Mouse (Mus musculus): ENCODE measurements at regions not wholly inside any gene's neighbourhood (a gene's known extent, or its start where the extent isn't known, plus 50 kb on each side); places are given as distances from the start of the nearest gene placed in this dataset.
"Not testable (repeated sequence)": the region's sequence is repeated elsewhere in the genome, so short reads cannot be mapped to it uniquely, and the experiment has no call there.

DNA sequence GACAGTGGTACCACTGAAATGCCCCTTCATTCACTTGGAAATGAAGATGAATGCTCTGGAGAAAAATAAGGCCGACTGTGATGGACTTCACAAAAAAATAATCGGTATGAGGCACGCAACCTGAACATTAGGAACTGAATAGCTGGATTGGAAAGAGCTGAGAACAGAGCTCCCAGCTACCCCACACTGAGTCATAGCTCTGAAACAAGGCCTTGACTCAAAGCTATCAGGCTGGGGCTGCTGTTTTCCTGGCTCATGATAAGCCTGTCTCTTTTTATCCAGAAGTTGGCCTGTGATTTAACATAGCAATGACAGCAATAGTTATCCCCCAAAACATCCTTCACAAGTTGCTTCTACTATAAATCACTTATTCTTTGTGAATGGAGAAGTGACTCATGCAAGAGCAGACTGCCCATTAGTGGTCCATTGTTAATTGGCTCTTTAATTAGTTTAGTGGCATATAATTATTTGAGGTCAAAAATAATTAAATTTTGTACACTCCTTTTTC lies 306.9 kb upstream of the Hand2 start:
- Histone ChIP-seq H3K36me3 (replicated peaks; ENCODE audit: control insufficient read depth, insufficient read depth, low read depth) (no peaks in the 10 kb centered on the region), H3K4me3 (ENCODE audit: insufficient read depth in 1 of 2, low read depth in 2 of 2, low read length in 2 of 2) (no peak overlapping the region), H3K9ac (replicated peaks) (no peak overlapping the region), H3K4me2 (ENCODE audit: low read depth) (no peak overlapping the region), H3K4me1 (replicated peaks; ENCODE audit: control insufficient read depth in 2 of 2, insufficient read depth in 2 of 2, low read length in 1 of 2) (no peaks in the 10 kb centered on the region), H3K27ac (no peak overlapping the region), H3K27me3 (ENCODE audit: control insufficient read depth, insufficient read depth, low read length) (no peaks in the 10 kb centered on the region), H3K9me3 (ENCODE audit: control insufficient read depth, low read length) (no peaks in the 10 kb centered on the region)
- ATAC-seq (ENCODE audit: insufficient read depth), result no peak
- no peak for DNase-seq (ENCODE audit: low read depth in 3 of 3, low spot score in 3 of 3)
- TF ChIP-seq EP300 (IDR thresholded peaks at IDR 0.05; ENCODE audit: low read depth) (no peak), CTCF (IDR thresholded peaks at IDR 0.05; ENCODE audit: low read depth) (no peak)
- 42% methylated on average over 3 of the region's 3 CpGs for WGBS (ENCODE audit: insufficient replicate concordance)

DNA sequence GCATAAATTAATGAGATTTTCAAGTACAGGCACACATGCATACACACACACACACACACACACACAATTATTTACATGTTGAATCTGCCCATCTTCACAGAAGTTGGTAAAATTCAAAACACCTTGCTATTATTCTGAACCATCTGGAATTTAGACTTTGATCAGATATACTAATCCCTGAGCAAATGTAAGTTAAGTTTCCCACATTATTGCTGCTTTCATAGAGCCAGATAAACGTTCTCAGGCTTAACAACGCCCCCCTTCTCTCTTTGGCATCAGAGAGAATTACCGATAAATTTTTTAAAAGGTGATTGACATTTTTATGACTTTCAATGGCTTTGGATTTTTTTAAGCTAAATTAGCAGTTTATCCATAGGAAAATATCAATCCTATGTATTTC lies 304.5 kb upstream of the Hand2 start:
- Histone ChIP-seq H3K27ac (no peak overlapping the region), H3K4me2 (ENCODE audit: low read depth) (no peak overlapping the region), H3K9ac (replicated peaks) (no peak overlapping the region), H3K27me3 (ENCODE audit: control insufficient read depth, insufficient read depth, low read length) (no peaks in the 10 kb centered on the region), H3K36me3 (replicated peaks; ENCODE audit: control insufficient read depth, insufficient read depth, low read depth) (no peaks in the 10 kb centered on the region), H3K4me1 (replicated peaks; ENCODE audit: control insufficient read depth in 2 of 2, insufficient read depth in 2 of 2, low read length in 1 of 2) (no peaks in the 10 kb centered on the region), H3K9me3 (ENCODE audit: control insufficient read depth, low read length) (no peaks in the 10 kb centered on the region), H3K4me3 (ENCODE audit: insufficient read depth in 1 of 2, low read depth in 2 of 2, low read length in 2 of 2) (no peak overlapping the region)
- ATAC-seq (ENCODE audit: insufficient read depth), result no peak
- TF ChIP-seq CTCF (IDR thresholded peaks at IDR 0.05; ENCODE audit: low read depth) (no peak), EP300 (IDR thresholded peaks at IDR 0.05; ENCODE audit: low read depth) (no peak)
- WGBS (ENCODE audit: insufficient replicate concordance), result 57% methylated on average over 3 of the region's 3 CpGs
- DNase-seq (ENCODE audit: low read depth in 3 of 3, low spot score in 3 of 3), result no peak

- not testable (repeated sequence) for H3K27ac ChIP-seq; ATAC-seq (ENCODE audit: insufficient read depth); H3K36me3 ChIP-seq (replicated peaks; ENCODE audit: control insufficient read depth, insufficient read depth, low read depth); H3K9me3 ChIP-seq (ENCODE audit: control insufficient read depth, low read length); H3K4me3 ChIP-seq (ENCODE audit: insufficient read depth in 1 of 2, low read depth in 2 of 2, low read length in 2 of 2); H3K9ac ChIP-seq (replicated peaks); H3K4me1 ChIP-seq (replicated peaks; ENCODE audit: control insufficient read depth in 2 of 2, insufficient read depth in 2 of 2, low read length in 1 of 2); DNase-seq (ENCODE audit: low read depth in 3 of 3, low spot score in 3 of 3); H3K4me2 ChIP-seq (ENCODE audit: low read depth); H3K27me3 ChIP-seq (ENCODE audit: control insufficient read depth, insufficient read depth, low read length)
- 68% methylated on average over 1 of the region's 1 CpGs for WGBS (ENCODE audit: insufficient replicate concordance)
Observed at GRCm38 (mm10) chr8:57028096-57028495, 292.7 kb upstream of the Hand2 start.

- ATAC-seq (ENCODE audit: insufficient read depth) (no peak), DNase-seq (ENCODE audit: low read depth in 3 of 3, low spot score in 3 of 3) (no peak)
- whole genome bisulfite sequencing (ENCODE audit: insufficient replicate concordance), result 66% methylated on average over 6 of the region's 6 CpGs
- no peak overlapping the region for H3K27ac ChIP-seq
- no peak for TF ChIP-seq EP300 (IDR thresholded peaks at IDR 0.05; ENCODE audit: low read depth)
- TF ChIP-seq CTCF (IDR thresholded peaks at IDR 0.05; ENCODE audit: low read depth), result no peak
- no peaks in the 10 kb centered on the region for H3K4me1 ChIP-seq (replicated peaks; ENCODE audit: control insufficient read depth in 2 of 2, insufficient read depth in 2 of 2, low read length in 1 of 2)
- no peak overlapping the region for H3K4me2 ChIP-seq (ENCODE audit: low read depth)
- H3K27me3 ChIP-seq (ENCODE audit: control insufficient read depth, insufficient read depth, low read length), result no peaks in the 10 kb centered on the region
- H3K36me3 ChIP-seq (replicated peaks; ENCODE audit: control insufficient read depth, insufficient read depth, low read depth), result no peaks in the 10 kb centered on the region
- no peak overlapping the region for H3K9ac ChIP-seq (replicated peaks)
- H3K4me3 ChIP-seq (ENCODE audit: insufficient read depth in 1 of 2, low read depth in 2 of 2, low read length in 2 of 2), result no peak overlapping the region
- H3K9me3 ChIP-seq (ENCODE audit: control insufficient read depth, low read length), result no peaks in the 10 kb centered on the region
Observed at GRCm38 (mm10) chr8:57048490-57048889, 272.3 kb upstream of the Hand2 start.

- Histone ChIP-seq H3K4me2 (ENCODE audit: low read depth) (no peak overlapping the region), H3K9me3 (ENCODE audit: control insufficient read depth, low read length) (no peaks in the 10 kb centered on the region), H3K27ac (no peak overlapping the region), H3K4me1 (replicated peaks; ENCODE audit: control insufficient read depth in 2 of 2, insufficient read depth in 2 of 2, low read length in 1 of 2) (no peaks in the 10 kb centered on the region), H3K9ac (replicated peaks) (no peak overlapping the region), H3K4me3 (ENCODE audit: insufficient read depth in 1 of 2, low read depth in 2 of 2, low read length in 2 of 2) (no peak overlapping the region), H3K36me3 (replicated peaks; ENCODE audit: control insufficient read depth, insufficient read depth, low read depth) (no peaks in the 10 kb centered on the region), H3K27me3 (ENCODE audit: control insufficient read depth, insufficient read depth, low read length) (no peaks in the 10 kb centered on the region)
- DNase-seq (ENCODE audit: low read depth in 3 of 3, low spot score in 3 of 3), result no peak
- 47% methylated on average over 3 of the region's 3 CpGs for WGBS (ENCODE audit: insufficient replicate concordance)
- TF ChIP-seq EP300 (IDR thresholded peaks at IDR 0.05; ENCODE audit: low read depth) (no peak), CTCF (IDR thresholded peaks at IDR 0.05; ENCODE audit: low read depth) (no peak)
- no peak for ATAC-seq (ENCODE audit: insufficient read depth)
Observed at GRCm38 (mm10) chr8:57048909-57049308, 271.9 kb upstream of the Hand2 start.
